Mouse (Mus musculus) G1E (cell line): ENCODE results near the gene Nos1ap. TPM values are rescaled to one million over a fixed set of nuclear protein-coding genes. Genes with fewer than 3 reads are reported as not detected.

Source experiments
- ATAC-seq: 2 replicates; pipeline ENCODE4 v1.8.0; 2016; ENCODE audit warnings: mild to moderate bottlenecking; ENCODE audit not compliant: insufficient number of reproducible peaks, poor library complexity, low FRiP score, severe bottlenecking; ENCODE audit errors: extremely low read depth
- DNase-seq: peaks from one replicate; pipeline ENCODE4 v3.0.0; 2012; ENCODE audit warnings: low spot score
- H3K27me3 ChIP-seq: 2 replicates; pipeline ENCODE4 v1.6.1; 2012; ENCODE audit warnings: mild to moderate bottlenecking, low read length, inconsistent platforms; ENCODE audit not compliant: insufficient read depth
- H3K36me3 ChIP-seq: replicated peaks from 2 replicates; pipeline ENCODE3; 2012; ENCODE audit warnings: mild to moderate bottlenecking, inconsistent platforms
- H3K4me1 ChIP-seq: 2 replicates; pipeline ENCODE4 v1.6.1; 2012; ENCODE audit warnings: low read depth, low read length, inconsistent platforms, mixed read lengths; ENCODE audit not compliant: insufficient read depth
- H3K4me3 ChIP-seq: 2 replicates; pipeline ENCODE4 v1.5.1; 2012; ENCODE audit warnings: low read depth, mild to moderate bottlenecking, inconsistent platforms, low read length, moderate library complexity, mixed read lengths
- H3K9me3 ChIP-seq: replicated peaks from 2 replicates; pipeline ENCODE4 v1.6.1; 2012; ENCODE audit warnings: inconsistent platforms
- CTCF ChIP-seq: IDR thresholded peaks from 2 replicates; pipeline ENCODE4 v1.5.1; 2012; ENCODE audit warnings: low read depth, low read length, inconsistent platforms, mixed read lengths
- GATA1 ChIP-seq: IDR thresholded peaks from 2 replicates; pipeline ENCODE4 v1.6.1; 2012; ENCODE audit warnings: borderline replicate concordance, low read length, inconsistent platforms, mixed read lengths
- GATA2 ChIP-seq: IDR thresholded peaks from 2 replicates; pipeline ENCODE4 v1.6.1; 2012; ENCODE audit warnings: low read depth, low read length, inconsistent platforms, borderline replicate concordance
- POLR2AphosphoS5 ChIP-seq: IDR thresholded peaks from 2 replicates; pipeline ENCODE4 v1.6.1; 2012; ENCODE audit warnings: low read depth, low read length, inconsistent platforms; ENCODE audit not compliant: insufficient replicate concordance
- TAL1 ChIP-seq: conservative IDR thresholded peaks from 2 replicates; pipeline ENCODE4 v1.6.1; 2012; ENCODE audit warnings: low read depth, low read length, inconsistent platforms, mixed read lengths
- polyA plus RNA-seq: library from polyadenylated mRNA; stranded (reverse); fragments of >175 nt; gene quantifications from 2 replicates; pipeline ENCODE4 v1.2.3, GENCODE M21; 2012
- total RNA-seq, 2 experiments: library from RNA; stranded (forward) in 1 of 2; stranded (reverse) in 1 of 2; fragments of 200-1000 nt in 1 of 2; fragments of >200 nt in 1 of 2; fragmentation: Nextera tagmentation in 1 of 2; gene quantifications; 2 replicates each; pipeline ENCODE4 v1.2.3; 2014 to 2017

The Nos1ap gene
- total and polyA plus RNA-seq, 3 experiments, result 1.6 to 18.2 (median 6.1) TPM

GRCm38 (mm10) chr1:170324312-170324711 lies 265.3 kb downstream of the Nos1ap start:
- ATAC-seq, result no peak
- Histone ChIP-seq H3K4me3 (no peak overlapping the region), H3K27me3 (peaks cover 4% of the 10 kb centered on the region; the same call in 1 of the 2 replicates), H3K4me1 (no peaks in the 10 kb centered on the region), H3K36me3 (no peaks in the 10 kb centered on the region), H3K9me3 (no peaks in the 10 kb centered on the region)
- no peak for DNase-seq
- TF ChIP-seq GATA2 (no peak), TAL1 (no peak), CTCF (no peak), GATA1 (no peak), POLR2AphosphoS5 (no peak)

- TF ChIP-seq CTCF, result no peak
- TF ChIP-seq TAL1, result no peak
- no peak for TF ChIP-seq GATA2
- no peak for TF ChIP-seq POLR2AphosphoS5
- TF ChIP-seq GATA1, result no peak
- Histone ChIP-seq H3K36me3 (no peaks in the 10 kb centered on the region), H3K27me3 (peaks cover 8% of the 10 kb centered on the region; the same call in 1 of the 2 replicates), H3K4me1 (no peaks in the 10 kb centered on the region), H3K4me3 (no peak overlapping the region), H3K9me3 (no peaks in the 10 kb centered on the region)
- DNase-seq, result no peak
- no peak for ATAC-seq
These were observed 266.7 kb downstream of the Nos1ap start for GRCm38 (mm10) chr1:170323001-170323400.

- Histone ChIP-seq H3K4me3 (no peak overlapping the region), H3K4me1 (no peaks in the 10 kb centered on the region), H3K9me3 (no peaks in the 10 kb centered on the region), H3K36me3 (no peaks in the 10 kb centered on the region), H3K27me3 (peaks cover 4% of the 10 kb centered on the region; the same call in 1 of the 2 replicates)
- DNase-seq, result no peak
- no peak for ATAC-seq
- TF ChIP-seq GATA2, result no peak
- no peak for TF ChIP-seq POLR2AphosphoS5
- no peak for TF ChIP-seq GATA1
- no peak for TF ChIP-seq CTCF
- TF ChIP-seq TAL1, result no peak
These were observed 267.6 kb downstream of the Nos1ap start for GRCm38 (mm10) chr1:170322046-170322445.

- Histone ChIP-seq H3K36me3 (no peaks in the 10 kb centered on the region), H3K27me3 (peaks cover 6% of the 10 kb centered on the region; the same call in 1 of the 2 replicates), H3K9me3 (no peaks in the 10 kb centered on the region), H3K4me1 (no peaks in the 10 kb centered on the region), H3K4me3 (no peak overlapping the region)
- ATAC-seq (no peak), DNase-seq (no peak)
- TF ChIP-seq GATA1 (no peak), GATA2 (no peak), TAL1 (no peak), CTCF (no peak), POLR2AphosphoS5 (no peak)
These were observed 278.2 kb downstream of the Nos1ap start for GRCm38 (mm10) chr1:170311431-170311830.

DNA sequence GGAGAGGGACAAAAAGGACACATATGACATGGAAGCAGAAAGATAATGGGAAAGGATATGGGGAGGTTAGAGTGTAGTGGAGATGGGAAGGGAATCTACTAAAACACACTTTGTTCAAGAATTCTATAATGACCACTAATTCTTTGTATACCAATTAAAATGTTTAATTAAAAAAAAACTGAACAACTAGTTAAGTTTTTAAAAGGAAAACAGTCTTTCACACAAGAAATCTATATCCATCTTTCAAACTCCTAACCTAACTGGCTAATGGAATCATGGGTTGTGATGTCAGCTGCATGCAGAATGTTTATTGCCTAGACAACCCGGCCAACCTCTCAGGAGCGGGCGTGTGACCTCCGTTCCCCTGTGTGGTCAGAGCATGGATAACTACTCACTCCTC lies 281.2 kb downstream of the Nos1ap start, which contains the start of gene Spata46:
TSS of gene Spata46 (plus strand) at position 301 of the 400 bp plus-strand sequence.
- ATAC-seq, result no peak
- no peak within 1 kb of the TSS for H3K4me3 ChIP-seq
- TF ChIP-seq TAL1, result no peak
- H3K4me1 ChIP-seq, result no peaks in the 10 kb centered on the region
- no peak for DNase-seq
- no peaks in the 10 kb centered on the region for H3K36me3 ChIP-seq
- H3K9me3 ChIP-seq, result no peaks in the 10 kb centered on the region
- H3K27me3 ChIP-seq, result no peaks in the 10 kb centered on the region

DNA sequence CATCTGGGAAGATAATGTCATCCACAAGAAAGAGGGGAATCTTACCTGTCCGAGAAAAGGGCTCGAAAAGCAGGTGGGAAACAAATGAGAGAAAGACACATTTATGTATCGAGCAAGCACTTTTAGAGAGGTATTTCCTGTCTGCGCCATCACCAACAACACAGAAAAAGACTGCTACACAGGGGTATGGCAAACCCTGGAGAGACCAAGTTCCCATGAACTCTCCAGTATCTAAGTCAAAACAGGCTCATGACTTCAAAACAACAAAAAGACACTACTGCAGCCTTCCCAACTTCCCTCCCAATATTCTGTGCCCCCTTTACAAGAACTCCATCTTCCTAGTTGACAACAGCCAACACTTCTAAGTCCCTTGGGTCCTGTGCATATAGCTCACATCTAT lies 283.4 kb downstream of the Nos1ap start, which contains the start of gene Gm7694:
TSS of gene Gm7694 (minus strand) at position 101 of the 400 bp plus-strand sequence.
- Histone ChIP-seq H3K9me3 (no peaks in the 10 kb centered on the region), H3K4me1 (no peaks in the 10 kb centered on the region), H3K4me3 (no peak within 1 kb of the TSS), H3K27me3 (0 out of 2 replicates have a peak, but pooled peaks cover 2% of the 10 kb centered on the region), H3K36me3 (no peaks in the 10 kb centered on the region)
- no peak for DNase-seq
- TF ChIP-seq CTCF, result no peak
- TF ChIP-seq GATA1, result no peak
- TF ChIP-seq POLR2AphosphoS5, result no peak
- no peak for TF ChIP-seq GATA2
- TF ChIP-seq TAL1, result no peak
- ATAC-seq, result no peak

DNA sequence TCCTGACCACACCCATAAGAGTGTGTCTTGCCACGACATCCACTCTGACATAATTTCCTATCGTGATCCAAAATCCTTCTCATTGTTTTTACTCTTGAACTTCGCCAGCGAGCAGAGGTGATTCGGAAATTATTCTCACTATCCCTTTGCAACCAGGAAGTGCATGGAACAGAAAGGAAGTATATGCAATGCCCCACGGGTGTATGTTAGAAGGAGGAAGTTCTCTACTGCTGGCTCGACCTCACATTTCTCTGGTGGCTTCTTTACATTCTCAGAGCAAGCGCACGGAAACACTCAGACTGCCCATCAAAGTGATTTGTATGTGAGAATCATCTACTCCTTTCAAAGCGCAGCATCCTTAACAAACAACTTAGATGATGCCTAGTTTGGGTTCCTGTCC lies 284.7 kb downstream of the Nos1ap start:
- no peak overlapping the region for H3K4me3 ChIP-seq
- H3K27me3 ChIP-seq, result 0 out of 2 replicates have a peak, but pooled peaks cover 2% of the 10 kb centered on the region
- ATAC-seq (no peak), DNase-seq (no peak)
- H3K36me3 ChIP-seq, result no peaks in the 10 kb centered on the region
- no peak for TF ChIP-seq POLR2AphosphoS5
- TF ChIP-seq CTCF, result no peak
- TF ChIP-seq TAL1, result no peak
- no peak for TF ChIP-seq GATA2
- no peak for TF ChIP-seq GATA1
- no peaks in the 10 kb centered on the region for H3K9me3 ChIP-seq
- no peaks in the 10 kb centered on the region for H3K4me1 ChIP-seq
